Mouse (Mus musculus) C2C12 (cell line): Measurements from ENCODE around the gene Rnft2.

ENCODE experiments used
- CTCF ChIP-seq: IDR thresholded peaks from one replicate; pipeline ENCODE4 v1.5.1; 2011; ENCODE audit not compliant: control insufficient read depth, insufficient read depth, insufficient read length
- MAX ChIP-seq: IDR thresholded peaks from one replicate; pipeline ENCODE4 v1.6.1; 2011; ENCODE audit warnings: mild to moderate bottlenecking, control low read depth
- MYOD1 ChIP-seq: IDR thresholded peaks from one replicate; pipeline ENCODE4 v1.6.1; 2011; ENCODE audit warnings: low read depth; ENCODE audit not compliant: control insufficient read depth, insufficient read length
- MYOG ChIP-seq: IDR thresholded peaks from one replicate; pipeline ENCODE4 v1.6.1; 2011; ENCODE audit not compliant: control insufficient read depth, insufficient read length; ENCODE audit errors: extremely low read depth
- USF1 ChIP-seq: IDR thresholded peaks from one replicate; pipeline ENCODE4 v1.6.1; 2011; ENCODE audit warnings: low read depth, mild to moderate bottlenecking, control low read depth, moderate library complexity

- TF ChIP-seq CTCF (no peak), USF1 (no peak), MYOG (no peak), MAX (no peak), MYOD1 (no peak)
Measured at GRCm38 (mm10) chr5:118147264-118147663, 97.7 kb downstream of the Rnft2 start.
